Mouse (Mus musculus): ENCODE results near the gene Rin2.

- TF ChIP-seq POLR2A (IDR thresholded peaks at IDR 0.05; ENCODE audit: low read depth, low read length) (no peak), CTCF (IDR thresholded peaks at IDR 0.05; ENCODE audit: extremely low read depth, insufficient read length, insufficient replicate concordance, low read depth, low read length) (no peak)
Measured at GRCm38 (mm10) chr2:145680762-145681161, 5.7 kb downstream of the Rin2 start.

Data from small intestine, adult 2 months (tissue).